Mouse (Mus musculus) right cerebral cortex, postnatal 14 days (tissue): ENCODE data around the gene Mcat.
A peak's percentile ranks its signal among the peaks of the same experiment; 100 is the strongest.
"Not testable (repeated sequence)": the region's sequence is repeated elsewhere in the genome, so short reads cannot be mapped to it uniquely, and the experiment has no call there.

Experiments used
- DNase-seq: peaks from one replicate; pipeline ENCODE4 v3.0.0; 2022

Mcat gene

DNA sequence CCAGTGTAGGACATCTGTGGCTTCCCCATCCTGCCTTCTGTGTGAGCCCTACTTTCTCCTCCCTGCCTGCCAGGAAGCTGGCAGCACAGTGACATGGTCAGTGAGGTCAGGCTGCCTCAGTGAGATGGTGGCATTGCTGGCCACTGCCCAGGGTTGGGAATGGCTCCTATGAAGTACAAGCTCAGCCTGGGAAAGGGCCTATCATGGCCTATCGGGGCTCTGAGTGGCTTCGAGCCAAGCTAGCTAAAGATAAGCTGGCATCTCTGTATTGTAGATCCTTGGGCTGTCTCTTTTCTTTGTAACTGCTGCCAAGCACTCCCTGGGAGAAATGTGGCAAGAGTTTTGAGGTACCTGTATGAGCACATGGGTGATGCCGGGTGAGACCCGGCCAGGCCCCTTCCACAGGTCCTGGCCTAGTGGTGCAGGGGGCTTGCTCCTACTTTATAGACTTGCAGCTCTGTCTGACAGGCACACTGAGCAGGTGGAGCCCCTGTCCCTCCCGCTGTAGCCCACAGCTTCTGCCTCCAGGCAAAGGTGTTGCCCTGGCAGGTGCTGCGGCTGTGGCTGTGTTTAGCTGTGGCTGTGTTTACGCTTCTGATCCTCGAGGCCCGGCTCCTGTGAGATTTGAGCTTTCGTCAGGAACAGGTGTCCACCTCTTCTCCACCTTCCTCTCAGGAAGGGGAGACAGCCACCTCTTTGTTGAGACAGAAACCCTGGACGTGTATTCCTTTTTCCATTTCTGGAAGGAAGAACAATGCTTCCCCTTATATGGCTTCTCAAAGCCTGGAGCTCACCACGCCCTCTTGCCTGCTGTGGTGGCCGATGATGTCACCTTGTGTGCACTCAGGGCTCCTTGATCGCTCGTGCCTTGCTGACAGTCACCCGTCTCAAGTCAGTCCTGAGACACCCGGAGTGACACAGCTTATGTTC, 28.4 kb downstream of the Mcat start:
- DNase-seq: no peak

DNA sequence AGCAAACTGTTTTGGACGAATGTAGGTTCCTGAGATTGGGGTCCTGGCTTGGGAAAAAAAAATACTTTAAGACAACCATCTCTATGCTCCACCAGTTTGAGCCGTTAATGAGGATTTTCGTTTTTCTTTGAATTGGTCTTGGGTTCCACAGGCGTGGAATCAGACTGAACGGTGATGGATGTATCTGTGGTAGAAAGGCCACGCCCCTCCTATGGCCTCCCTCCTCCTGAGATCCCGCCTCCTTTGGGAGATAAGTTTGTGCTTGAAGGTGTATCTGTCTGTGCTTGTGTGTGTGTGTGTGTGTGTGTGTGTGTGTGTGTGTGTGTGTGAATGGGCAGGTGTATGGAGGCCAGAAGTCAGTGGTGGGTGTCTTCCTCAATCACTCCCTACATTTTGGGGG, 31.0 kb downstream of the Mcat start:
- no peak for DNase-seq

DNA sequence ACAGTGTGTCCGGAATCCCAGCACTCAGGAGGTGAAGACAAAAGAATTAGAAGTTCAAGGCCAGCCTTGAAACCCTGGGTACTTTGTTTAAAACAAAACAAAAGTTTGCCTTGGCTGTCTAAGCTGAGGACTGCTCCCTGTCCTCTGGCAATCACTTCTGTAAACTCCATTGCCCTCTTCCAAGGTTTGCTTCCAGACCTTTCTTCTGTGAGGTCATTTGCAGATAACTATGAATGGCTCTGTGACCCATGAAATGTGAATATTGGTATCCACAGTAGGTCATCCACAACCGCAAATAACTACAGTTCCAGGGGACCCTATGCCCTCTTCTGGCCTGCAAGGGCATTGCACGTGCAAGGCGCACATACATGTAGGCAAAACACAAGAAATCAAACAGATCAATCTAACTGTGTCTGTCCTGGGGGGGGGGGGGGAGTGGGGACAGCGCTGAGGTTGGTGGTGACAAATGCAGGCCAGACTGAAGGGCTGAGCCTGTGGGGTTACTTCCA, 31.6 kb downstream of the Mcat start:
- DNase-seq: no peak

DNA sequence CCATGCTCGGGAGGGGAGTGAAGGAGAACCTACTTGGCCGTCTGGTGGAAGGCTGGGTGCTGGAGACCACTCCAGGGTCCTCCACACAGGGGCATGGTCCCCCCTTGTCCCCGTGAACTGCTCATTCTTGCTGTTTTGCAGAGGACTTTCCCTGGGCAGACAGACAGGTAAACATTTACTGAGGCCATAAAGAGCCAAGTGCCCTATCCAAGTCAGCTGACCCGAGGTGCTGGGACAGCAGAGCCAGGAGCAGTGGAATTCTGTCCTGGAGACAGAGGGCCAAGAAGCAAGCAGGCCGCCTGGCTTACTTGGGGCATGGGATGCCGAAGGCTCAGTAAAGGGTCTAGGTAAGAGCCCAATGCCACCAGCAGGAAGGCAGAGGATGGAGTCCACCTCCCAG, 32.9 kb downstream of the Mcat start:
- no peak for DNase-seq

DNA sequence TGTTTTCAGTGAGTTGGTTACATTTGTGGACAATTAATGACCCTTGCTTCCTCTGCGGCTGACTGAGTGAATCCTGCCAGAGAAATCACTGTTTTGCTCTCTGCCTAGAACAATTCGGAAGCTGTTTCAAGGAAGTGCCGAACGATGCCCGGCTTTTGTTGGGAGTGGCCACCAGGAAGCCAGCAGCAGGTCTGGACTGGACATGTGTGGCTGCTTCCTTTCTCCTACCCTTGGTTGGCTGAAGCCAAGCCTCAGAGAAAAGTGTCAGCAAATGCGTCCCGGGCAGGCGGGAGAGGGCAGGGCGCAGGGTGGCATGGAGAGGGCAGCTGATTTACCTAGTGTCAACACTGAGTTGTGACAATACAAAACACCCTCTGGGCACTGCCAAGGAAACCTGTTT, 33.4 kb downstream of the Mcat start:
- DNase-seq: no peak

DNA sequence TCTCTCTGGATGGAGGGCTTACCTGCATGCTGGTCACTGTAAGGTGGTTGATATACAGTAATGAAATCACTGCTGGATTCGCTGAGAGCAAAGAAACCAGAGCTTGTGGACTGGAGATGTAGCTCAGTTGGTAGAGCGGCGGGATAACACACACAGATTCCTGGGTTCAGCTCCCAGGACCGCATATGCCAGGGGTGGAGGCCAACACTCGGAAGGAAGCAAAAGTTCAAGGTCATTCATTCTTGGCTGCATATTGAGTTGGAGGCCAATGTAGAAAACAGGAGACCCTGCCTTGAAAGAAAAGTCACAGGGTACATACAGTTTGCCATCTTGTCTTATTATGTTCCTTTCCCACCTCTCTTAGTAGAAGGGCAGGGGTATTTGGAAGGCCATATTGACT, 33.8 kb downstream of the Mcat start:
- no peak for DNase-seq

DNA sequence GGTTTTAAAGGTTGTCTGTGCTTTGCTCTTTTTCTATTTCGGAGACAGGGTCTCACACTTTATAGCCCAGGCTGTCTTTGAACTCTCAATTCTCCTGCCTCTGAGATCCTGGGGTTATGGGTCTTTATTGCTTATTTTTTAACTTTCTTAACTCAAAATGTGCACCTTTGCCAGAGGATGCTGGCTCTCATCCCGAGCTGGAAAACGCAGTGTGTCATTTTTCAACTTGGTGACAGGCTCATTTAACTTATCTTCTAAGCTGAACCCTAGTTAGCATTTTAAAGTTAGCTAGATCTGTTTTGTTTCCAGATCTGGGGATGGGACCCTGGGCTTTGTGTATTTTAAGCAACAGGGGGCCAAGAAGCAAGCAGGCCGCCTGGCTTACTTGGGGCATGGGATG, 34.7 kb downstream of the Mcat start:
- DNase-seq: no peak

DNA sequence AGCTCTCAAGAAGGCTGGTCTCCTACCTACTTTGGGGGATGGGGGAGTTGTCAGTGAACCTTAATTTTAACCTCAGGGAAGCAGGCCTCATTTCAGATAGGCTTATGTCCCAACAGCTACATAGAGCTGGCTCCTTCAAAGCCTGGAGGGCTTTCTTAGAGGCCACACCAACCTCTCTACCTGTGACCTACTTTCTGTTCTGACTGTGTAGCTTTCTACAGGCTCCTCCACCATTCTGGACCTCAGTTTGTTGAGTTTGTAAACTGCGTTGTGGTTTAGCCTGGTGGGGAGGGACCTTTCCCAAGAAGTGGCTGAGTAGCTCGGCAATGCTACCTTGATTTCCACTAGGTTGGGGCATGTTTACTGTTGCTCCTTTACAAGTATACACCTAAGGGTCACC, 35.8 kb downstream of the Mcat start:
- no peak for DNase-seq

DNA sequence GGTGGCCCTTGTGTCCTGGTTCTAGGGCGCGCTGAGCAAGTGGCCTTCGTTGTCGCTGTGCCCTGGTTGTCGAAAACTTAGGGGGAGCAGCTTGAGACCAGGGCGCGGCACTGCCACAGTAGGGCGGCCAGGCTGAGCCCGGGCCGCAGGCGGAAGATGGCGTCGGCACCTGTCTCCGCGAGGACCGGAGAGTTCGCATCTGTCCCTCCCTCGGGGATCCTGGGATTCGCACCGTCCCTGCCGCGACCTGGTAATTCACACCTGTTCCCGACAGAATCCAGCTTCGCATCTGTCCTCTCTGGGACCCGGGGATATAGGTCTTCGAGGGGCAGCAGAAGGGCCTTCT, 36.5 kb downstream of the Mcat start:
- no peak for DNase-seq

DNA sequence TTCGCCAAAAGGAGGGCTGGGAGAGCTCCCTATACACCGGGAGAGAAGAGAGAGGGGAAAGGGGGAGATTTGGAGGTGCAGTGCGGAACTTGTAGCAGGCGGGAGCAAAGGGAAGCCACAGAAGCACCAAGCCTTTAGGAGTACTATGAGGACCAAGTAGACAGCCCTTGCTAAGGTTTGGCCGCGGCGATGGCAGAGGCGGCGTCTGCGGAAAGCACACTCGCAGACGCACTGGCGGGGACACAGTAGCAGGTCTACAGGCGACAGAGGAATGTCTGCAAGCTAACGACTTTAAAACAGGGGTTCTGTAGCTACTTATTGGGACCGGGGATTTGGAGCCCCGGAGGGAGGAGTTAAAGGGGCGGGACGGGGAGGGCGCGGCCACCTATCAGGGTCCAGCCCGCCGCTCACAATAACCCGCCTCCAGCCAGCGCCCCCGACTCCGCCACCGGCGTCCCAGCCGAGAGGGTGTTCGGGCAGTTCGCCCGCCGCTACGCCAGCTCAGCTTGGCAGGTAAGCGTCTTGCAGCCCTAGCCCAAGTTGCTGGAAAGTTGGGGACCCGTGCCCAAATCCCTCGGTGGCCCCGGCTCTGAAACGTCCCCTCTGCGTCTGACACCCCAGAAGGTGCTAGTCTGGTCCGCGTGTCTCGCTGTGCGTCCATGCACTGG, 37.0 kb downstream of the Mcat start, which contains the start of gene Bik:
Gene Bik (plus strand): TSS at position 439 of the 668 bp plus-strand sequence.
- DNase-seq: peak; percentile 32

DNA sequence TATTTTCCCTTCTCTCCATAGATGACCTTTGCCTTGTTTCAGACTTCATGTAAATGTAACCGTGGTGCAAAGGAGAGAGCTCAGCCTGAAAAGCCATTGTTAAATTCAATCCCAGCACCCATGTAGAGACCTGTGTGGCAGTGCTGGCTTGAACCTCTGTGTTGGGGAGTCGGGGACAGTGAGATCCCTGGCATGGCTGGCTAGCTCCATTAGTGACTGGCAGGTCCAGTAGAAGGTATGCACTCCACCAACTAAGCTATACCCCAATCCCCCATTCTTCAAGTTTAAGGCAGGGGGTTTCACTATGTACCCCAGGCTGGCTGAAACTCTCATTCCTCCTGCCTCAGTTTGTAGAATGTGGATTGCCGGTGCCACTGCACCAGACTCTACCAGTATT, 39.3 kb downstream of the Mcat start:
- DNase-seq: no peak

DNA sequence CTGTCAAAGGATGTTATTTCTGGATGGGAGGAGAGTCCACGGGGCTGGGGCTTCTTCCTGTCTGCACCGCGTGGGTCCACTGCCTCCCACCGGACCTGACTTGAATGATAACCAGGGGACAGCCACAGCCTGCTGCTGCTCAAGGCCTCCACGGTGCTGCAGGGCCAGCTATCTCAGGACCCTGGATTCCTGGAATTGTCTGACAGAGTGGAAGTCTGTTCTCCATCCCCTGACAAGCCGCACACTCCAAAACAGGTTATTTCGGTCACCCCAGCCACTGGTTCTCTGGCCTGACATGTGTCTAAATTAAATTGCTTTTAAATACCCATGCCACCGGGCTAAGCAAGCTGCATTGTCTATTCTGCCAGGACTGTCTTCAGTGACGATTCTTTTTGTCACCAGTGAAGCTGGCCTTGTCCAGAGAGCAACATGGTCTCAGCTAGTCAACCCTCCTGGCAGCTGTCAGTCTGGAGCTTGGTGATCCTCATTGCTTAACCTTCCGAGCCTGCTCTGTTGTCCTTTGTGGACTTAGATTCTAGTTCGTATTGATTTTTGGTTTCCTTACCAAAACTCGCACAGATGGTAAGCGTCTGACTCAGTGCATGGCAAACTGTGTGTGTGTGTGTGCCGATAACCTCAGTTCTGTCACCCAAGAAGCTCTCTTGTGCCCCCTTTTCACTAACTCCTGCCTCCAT, 39.8 kb downstream of the Mcat start:
- no peak for DNase-seq

DNA sequence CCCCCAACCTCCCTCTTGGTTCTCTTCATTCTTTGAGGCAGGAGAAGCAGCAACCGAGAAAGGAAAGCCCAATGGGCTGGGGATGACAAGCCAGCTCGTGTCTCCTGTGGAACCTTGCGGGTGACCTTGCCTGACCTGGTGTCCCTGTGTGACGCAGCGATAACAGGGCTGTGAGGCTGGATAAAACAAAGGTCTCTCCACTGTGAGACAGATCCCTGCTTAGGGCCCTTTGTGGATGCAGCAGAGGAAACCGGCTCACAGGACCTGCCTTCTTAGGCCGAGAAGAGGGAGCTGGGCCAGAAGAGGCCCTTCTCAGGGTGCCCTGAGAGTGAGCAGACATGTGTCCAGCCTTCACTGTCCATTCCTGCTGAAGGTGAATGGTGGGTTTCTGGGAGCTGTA, 40.4 kb downstream of the Mcat start:
- no peak for DNase-seq

DNA sequence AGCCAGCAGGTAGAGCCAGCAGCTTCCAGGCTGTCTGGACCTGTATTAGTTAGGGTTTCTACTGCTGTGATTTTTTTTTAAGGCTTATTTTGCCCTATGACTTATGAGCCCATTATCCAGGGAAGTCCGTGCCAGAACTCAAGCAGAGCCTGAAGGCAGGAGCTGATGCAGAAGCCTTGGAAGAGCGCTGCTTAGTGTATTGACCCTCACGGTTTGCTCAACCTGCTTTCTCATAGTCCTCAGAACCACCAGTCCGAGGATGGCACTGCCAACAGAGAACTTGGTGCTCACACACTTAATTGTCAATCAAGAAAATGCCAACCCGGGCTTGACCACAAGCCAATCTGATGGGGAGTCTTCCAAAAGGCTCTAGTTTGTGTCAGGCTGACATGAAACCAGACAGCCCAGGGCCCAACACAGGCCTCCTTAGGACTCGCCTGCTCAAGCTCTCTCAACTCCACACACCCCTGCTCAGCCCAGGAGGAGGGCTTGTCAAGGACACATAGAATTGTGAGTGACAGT, 42.7 kb downstream of the Mcat start:
- DNase-seq: no peak

DNA sequence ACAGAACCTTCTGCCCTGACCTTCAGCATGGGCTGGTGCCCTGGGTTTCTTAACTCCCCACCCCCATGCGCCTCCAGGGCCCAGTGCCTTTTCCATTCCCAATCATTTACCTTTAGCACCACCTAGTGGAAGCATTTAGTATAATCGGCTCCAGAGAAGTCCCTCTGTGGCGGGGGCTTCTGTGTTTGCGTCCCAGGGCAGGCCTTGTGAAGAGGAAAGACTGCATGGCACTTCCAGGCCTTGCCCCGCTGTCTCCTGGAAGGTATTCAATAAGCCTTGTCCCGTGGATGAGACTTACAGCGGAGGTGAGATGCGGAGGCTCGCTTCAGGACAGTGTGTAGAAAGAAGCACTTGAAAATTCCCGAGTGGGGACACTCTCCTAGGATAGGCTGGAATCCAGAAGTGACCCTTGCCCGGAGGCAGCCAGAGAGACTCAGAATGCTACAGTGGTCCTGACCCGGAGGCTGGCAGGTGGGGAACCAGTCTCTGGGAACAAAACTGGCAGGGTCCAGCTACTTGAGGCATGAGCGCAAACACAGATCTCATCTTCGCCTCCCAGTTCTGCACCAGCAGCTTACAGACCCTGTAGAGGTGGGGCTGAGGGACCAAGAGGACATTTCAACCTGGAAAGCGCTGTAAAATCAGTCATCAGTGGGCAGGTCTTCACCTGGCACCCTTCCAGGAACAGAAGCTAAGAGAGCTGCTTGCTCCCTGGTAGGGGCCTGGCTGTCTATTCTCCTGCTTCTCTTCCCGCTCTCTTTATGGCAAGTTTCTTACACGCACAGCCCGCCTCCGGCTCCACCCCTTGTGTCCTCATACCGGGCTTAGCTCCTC, 45.2 kb downstream of the Mcat start:
- DNase-seq: peak; percentile 37

DNA sequence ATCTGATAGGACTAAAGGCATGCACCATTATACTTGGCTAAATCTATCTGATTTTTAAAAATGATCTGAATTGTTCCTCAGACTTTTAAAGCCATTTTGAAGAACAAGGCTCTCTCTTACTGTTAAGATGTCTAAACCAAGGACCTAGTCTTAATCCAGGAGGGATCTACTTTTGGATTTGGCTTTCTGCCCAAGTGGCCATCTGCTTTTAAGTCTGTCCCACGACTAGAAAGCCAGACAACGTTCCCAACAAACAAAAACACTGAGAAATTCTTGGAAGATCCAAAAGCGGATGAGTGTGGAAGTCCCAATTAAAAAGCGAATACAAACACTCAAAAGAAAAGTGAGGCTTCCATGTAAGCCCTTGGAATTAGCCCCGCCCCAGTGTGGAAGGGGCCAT, 48.6 kb downstream of the Mcat start:
- no peak for DNase-seq

DNA sequence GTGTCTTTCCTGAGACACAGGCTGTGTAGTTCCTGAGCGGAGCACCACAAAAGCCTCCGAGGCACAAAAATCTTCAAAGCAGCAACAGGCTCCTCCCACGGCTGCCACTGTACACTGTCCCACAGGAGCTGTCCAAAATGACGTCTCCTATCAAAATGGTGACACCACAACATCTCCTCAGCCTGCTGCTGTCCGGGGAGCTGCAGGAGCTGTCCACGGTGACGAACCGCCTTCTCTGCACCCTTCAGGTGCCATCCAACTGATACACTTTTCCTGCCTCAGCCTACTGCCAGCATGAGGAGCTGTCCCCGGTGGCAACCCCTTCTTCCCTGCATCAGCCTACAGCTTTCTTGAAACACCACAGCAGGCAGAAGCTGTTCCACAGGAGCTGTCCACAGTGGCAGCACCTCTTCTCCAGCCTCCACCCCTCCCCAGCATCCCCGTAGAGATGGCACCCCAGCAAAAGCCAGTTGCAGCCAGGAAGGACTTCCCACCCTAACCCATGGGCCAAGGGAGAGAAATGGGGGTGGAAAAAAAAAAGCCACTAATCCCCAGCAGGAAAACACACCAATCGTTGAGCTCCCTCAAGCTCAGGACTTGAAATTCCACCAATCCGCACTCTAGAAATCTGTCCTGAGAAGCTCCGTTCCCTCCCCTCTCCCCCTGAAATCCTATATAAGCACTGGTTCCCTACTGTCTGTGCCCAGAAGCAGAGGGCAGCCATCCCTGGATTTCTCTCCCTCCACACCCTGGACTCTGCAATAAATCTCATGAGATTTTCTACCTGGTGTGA, 50.9 kb downstream of the Mcat start:
- DNase-seq: no peak

DNA sequence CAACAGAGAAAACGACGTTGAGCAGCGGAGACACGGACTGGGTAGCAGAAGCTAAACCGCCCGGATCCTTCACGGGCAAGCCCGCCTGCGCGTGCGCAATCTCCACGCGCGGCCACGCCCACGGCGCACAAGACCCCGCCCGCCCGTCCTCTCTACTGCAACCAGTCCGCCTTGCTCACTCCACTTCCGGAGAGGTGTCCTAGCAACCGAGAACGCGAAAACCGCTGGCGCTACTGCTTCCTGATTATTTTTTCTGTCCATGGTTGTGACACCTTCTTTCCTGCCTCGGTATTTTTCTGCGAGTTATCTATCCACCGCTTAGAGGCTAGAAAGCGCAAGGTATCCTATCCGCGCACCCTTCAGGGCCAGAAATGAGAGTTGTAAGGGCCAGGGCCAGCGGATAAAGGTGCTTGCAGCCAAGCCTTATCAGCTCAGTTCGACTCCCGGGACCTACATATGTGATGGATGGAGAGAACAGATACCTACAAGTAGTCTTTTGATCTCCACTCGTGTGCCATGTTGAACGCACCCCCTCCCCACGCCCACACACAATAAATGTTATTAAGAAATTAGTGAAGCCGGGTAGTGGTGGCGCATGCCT, 52.7 kb downstream of the Mcat start, which contains the start of gene Ttll1:
Gene Ttll1 (minus strand): TSS at position 89 of the 601 bp plus-strand sequence.
- peak; percentile 94 for DNase-seq

DNA sequence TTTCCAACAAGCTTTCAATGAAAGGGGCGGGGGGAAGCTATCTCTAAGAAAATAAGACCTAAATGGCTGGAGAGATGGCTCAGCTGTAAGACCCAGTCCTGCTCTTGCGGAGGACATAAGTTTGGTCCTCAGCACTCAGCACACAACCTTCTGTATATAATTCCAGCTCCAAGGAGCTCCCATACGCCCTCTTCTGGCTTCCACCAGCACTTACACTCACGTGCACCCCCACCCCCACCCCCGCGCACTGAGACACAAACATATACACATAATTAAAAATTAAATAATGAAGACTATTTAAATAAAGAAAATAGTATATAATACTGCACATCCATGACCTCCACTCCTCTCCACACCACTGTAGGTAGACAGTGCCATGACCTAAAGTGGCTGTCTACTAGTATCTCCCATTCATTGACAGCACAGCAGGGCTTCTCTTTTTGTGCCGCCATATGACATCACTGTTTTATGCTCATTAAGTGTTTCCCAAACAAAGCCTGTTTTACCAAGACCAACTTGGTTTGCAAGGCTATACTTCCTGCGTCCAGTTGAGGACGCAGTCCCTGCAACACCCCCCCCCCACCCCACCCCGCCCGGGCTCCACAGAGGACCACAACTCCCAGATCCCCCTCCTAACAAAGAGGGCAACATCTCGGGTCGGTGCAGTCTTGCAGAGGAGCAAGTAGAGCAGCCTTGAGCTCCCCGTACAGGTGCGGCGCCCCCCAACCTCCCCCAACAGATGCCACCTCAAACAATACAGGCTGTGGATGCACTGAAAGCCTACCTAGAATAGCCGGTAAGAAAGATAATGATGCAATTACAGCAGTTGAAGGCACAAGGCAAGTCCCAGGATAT, 53.4 kb downstream of the Mcat start:
- no peak for DNase-seq

DNA sequence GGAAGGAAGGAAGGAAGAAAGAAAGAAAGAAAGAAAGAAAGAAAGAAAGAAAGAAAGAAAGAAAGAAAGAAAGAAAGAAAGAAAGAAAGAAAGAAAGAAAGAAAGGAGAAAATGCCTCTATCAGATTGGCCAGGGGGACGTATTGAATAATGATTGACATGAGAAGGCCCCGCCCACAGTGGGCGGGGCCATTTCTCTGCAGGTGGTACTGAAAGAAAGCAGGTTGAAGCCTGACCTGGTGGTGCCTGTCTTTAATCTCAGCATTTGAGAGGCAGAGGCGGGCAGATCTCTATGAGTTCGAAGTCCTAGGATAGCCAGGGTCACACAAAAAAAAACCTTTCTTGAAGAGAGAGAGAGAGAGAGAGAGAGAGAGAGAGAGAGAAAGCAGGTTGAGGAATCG, 62.1 kb downstream of the Mcat start:
- not testable (repeated sequence) for DNase-seq
